Mouse (Mus musculus) heart, adult 2 months (tissue): ENCODE measurements around the gene Nkg7. TPM values are rescaled to one million over a fixed set of nuclear protein-coding genes. Genes with fewer than 3 reads are reported as not detected.
A peak's percentile ranks its signal among the peaks of the same experiment; 100 is the strongest.

Experiments
- DNase-seq, 2 experiments: peaks; one replicate each; pipeline ENCODE4 v3.0.0; 2021
- H3K27ac ChIP-seq: fragments of 200-600 bp; 2 replicates; pipeline ENCODE4 v1.8.1; 2022
- H3K27me3 ChIP-seq: fragments of 200-500 bp; 2 replicates; pipeline ENCODE4 v1.6.1; 2012; ENCODE audit warnings: mild to moderate bottlenecking, low read length, inconsistent platforms, mixed read lengths; ENCODE audit not compliant: control insufficient read depth, insufficient read depth
- H3K36me3 ChIP-seq: fragments of 200-500 bp; 2 replicates; pipeline ENCODE4 v1.6.1; 2012; ENCODE audit warnings: low read length, inconsistent platforms; ENCODE audit not compliant: control insufficient read depth, insufficient read depth
- H3K4me1 ChIP-seq: fragments of 200-500 bp; 2 replicates; pipeline ENCODE4 v1.6.1; 2011; ENCODE audit warnings: low read length; ENCODE audit not compliant: control insufficient read depth, insufficient read depth
- H3K4me3 ChIP-seq: fragments of 200-600 bp; 2 replicates; pipeline ENCODE4 v1.8.1; 2022
- H3K79me2 ChIP-seq: fragments of 200-500 bp; replicated peaks from 2 replicates; pipeline ENCODE4 v1.6.1; 2012; ENCODE audit warnings: mild to moderate bottlenecking, inconsistent platforms, low read length, moderate library complexity, mixed read lengths; ENCODE audit not compliant: control insufficient read depth, insufficient read depth
- H3K9ac ChIP-seq: fragments of 200-500 bp; 2 replicates; pipeline ENCODE4 v1.6.1; 2012; ENCODE audit warnings: low read depth, mild to moderate bottlenecking, control low read depth, inconsistent platforms, low read length, mixed read lengths
- CTCF ChIP-seq: fragments of 200-600 bp; IDR thresholded peaks from 2 replicates; pipeline ENCODE4 v1.8.1; 2022; ENCODE audit warnings: antibody characterized with exemption, mild to moderate bottlenecking, moderate library complexity
- EP300 ChIP-seq: fragments of 200-500 bp; IDR thresholded peaks from 2 replicates; pipeline ENCODE4 v1.6.1; 2011; ENCODE audit warnings: low read depth, low read length, control low read depth; ENCODE audit not compliant: insufficient read depth
- POLR2A ChIP-seq: fragments of 200-500 bp; IDR thresholded peaks from 2 replicates; pipeline ENCODE4 v1.6.1; 2011; ENCODE audit warnings: mild to moderate bottlenecking, low read depth, low read length, control low read depth; ENCODE audit not compliant: insufficient read depth
- WGBS: fragments of 180-500 bp; shearing (Covaris S2); methylation state at CpG from one replicate; pipeline ENCODE4 v1.1.7; 2018; 5-methylcytosine and 5-hydroxymethylcytosine counted together
- intact Hi-C: fragments of 180-260 bp; cut with DNase I; formaldehyde crosslinking; loops from one replicate; pipeline ENCODE4 v1.15.1; 2025
- long read RNA-seq: library from polyadenylated mRNA; stranded (forward); transcript quantifications from one replicate; pipeline ENCODE4 v2.0.0, GENCODE M21; 2021
- polyA plus RNA-seq: library from polyadenylated mRNA; depleted of rRNA; stranded (reverse); fragments of >200 nt; gene quantifications from 2 replicates; pipeline ENCODE4 v1.2.3, GENCODE M21; 2012; rRNA removed
- total RNA-seq, 2 experiments: library from RNA; stranded (reverse); gene quantifications; 2 replicates each; pipeline ENCODE4 v1.2.3; 2021

Gene Nkg7
- total RNA-seq = not detected
- 1.6 and 4.9 TPM in 2 replicates for polyA plus RNA-seq
- long read RNA-seq = 0 reads

DNA sequence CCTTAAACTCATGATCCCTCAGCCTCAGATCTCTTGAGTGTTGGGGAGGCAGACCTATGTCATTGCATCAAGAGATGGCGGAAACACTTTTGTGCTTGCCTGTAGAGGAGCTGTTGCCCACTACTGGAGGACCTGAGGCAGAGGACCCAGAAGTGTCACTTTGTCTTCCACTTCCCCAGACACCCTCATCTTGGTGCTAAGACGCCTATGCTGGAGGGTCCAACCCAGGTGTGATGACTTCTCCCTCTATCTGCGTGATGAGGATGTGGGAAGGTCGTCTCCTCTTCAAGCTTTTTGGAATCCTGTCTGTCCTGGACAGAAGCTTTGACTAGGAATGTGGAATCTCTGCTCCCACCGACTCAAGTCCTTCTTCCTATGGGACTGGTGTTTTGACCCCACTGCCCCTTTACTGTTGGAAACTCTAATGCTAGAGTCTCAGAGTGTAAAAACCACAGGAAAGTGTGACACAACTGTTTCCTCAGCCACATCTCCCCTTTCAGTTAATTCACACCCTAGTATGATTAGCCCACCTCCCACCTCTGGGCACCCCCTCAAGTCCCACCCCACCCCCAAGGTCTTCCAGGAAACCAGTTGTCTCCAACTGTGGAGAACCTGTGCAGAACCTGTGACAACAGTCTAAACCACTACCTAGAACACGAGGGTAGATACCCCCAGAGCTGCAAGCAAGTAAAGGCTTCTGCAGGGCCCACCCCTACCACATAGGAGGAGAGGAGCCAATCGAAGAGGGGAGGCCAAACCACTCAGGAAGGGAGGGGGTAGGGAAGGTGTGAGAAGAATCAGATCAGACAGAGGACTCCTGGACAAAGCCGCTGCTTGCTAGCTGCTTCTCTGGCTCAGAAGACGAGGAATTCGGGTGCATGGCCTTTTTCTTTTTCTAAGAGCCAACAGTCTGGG is at the start of gene Nkg7:
Gene Nkg7 (plus strand): TSS at position 733 of the 915 bp plus-strand sequence.
- Histone ChIP-seq H3K79me2 (no peaks in the 10 kb centered on the region), H3K9ac (no peak within 1 kb of the TSS), H3K27me3 (no peaks in the 10 kb centered on the region), H3K27ac (no peak within 1 kb of the TSS), H3K36me3 (no peaks in the 10 kb centered on the region), H3K4me1 (no peaks in the 10 kb centered on the region), H3K4me3 (no peak within 1 kb of the TSS)
- intact Hi-C loops = no loop called here
- TF ChIP-seq POLR2A (no peak), CTCF (no peak), EP300 (no peak)
- no peak for DNase-seq
- 70% methylated on average over 10 of the region's 10 CpGs for WGBS

DNA sequence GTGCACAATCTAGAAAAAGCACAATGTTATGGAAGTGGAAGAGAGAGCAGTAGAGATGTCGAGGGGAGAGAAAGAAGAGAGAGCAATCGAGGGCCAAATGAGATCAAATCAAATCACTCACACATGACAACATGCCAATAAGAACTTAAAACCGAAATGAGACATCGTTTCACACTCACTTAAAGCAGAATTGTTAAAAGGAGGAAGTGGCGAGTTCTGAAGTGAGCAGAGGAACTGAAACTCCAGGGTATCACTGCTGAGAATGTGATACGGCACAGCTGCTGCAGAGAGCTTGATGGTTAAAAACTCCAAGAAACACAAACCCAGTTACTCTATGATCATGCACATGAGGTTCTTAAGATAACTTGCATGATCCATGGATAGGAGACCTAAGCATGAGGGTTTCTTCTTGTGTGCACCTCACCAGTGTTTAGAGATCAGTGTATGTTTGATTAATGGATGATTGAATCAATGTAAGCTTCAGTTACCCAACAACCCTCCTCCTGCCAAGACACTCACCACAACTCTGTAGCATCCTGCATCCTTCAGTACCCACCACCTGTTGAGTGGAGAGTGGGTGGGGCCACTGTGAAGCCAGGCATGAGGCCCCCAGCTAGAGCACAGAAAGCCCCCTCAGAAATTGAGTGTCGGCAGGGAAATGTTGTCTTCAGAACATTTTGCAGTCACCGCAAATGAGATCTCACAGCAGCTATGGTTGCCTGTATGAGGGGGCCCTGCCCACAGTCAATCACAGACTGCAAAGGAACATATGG is 44.3 kb upstream of the Nkg7 start:
- Histone ChIP-seq H3K36me3 (no peaks in the 10 kb centered on the region), H3K27me3 (no peaks in the 10 kb centered on the region; the same call in 1 of the 2 replicates), H3K4me1 (no peaks in the 10 kb centered on the region), H3K4me3 (no peak overlapping the region), H3K79me2 (no peaks in the 10 kb centered on the region), H3K27ac (no peak overlapping the region), H3K9ac (no peak overlapping the region)
- no peak for TF ChIP-seq POLR2A
- TF ChIP-seq CTCF = no peak
- TF ChIP-seq EP300 = no peak
- DNase-seq = peak in 1 of 2 experiments; percentile 13
- WGBS = 56% methylated on average over 8 of the region's 8 CpGs
- intact Hi-C loops = no loop called here

DNA sequence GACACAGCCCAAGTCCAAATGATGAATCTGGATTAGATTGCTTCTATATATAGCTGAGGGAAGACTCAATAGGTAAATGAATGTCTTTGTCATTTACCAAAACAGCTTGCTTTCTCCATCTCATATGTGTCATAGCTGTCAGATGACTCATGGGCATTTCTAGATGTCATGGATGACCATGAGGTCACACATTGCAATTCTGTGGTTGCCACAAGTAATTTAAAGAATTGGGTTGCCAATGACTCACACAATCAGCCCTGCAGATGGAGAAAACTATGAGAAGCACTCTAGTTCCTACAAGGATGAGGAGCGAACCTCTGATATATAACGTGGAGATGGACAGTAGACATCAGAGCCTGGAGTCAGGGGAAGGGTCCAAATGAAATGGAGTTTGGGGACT is 37.4 kb upstream of the Nkg7 start:
- H3K36me3 ChIP-seq = no peaks in the 10 kb centered on the region
- no peak for DNase-seq
- H3K4me1 ChIP-seq = no peaks in the 10 kb centered on the region
- no peak overlapping the region for H3K9ac ChIP-seq
- H3K27me3 ChIP-seq = no peaks in the 10 kb centered on the region
- H3K79me2 ChIP-seq = no peaks in the 10 kb centered on the region
- intact Hi-C loops = no loop called here
- H3K4me3 ChIP-seq = no peak overlapping the region
- TF ChIP-seq POLR2A (no peak), CTCF (no peak), EP300 (no peak)
- no peak overlapping the region for H3K27ac ChIP-seq
- 70% methylated on average over 2 of the region's 2 CpGs for WGBS

DNA sequence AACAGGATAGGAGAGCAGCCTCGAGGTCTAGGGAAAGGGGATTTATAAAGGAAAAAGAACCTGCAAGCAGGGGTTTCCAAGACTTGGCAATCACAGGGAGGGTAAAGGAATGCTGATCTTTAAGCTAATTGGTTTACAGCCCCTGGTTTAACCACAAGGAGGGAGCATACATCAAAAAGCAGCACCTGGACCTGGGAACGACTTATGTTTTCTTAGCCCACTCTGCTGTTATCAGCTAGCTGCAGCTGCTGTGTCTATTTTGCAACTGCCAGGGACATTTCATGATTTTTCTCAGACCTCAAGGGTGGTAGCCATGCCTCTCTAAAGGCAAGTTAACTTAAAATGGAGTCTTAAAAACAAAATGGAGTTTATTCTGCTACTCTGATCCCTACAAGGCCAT is 34.2 kb upstream of the Nkg7 start:
- Histone ChIP-seq H3K36me3 (no peaks in the 10 kb centered on the region), H3K27me3 (no peaks in the 10 kb centered on the region), H3K4me1 (no peaks in the 10 kb centered on the region), H3K9ac (no peak overlapping the region), H3K27ac (no peak overlapping the region), H3K4me3 (no peak overlapping the region), H3K79me2 (no peaks in the 10 kb centered on the region)
- WGBS = 17% methylated on average over 2 of the region's 2 CpGs
- intact Hi-C loops = no loop called here
- no peak for TF ChIP-seq POLR2A
- no peak for TF ChIP-seq CTCF
- TF ChIP-seq EP300 = no peak
- DNase-seq = no peak

DNA sequence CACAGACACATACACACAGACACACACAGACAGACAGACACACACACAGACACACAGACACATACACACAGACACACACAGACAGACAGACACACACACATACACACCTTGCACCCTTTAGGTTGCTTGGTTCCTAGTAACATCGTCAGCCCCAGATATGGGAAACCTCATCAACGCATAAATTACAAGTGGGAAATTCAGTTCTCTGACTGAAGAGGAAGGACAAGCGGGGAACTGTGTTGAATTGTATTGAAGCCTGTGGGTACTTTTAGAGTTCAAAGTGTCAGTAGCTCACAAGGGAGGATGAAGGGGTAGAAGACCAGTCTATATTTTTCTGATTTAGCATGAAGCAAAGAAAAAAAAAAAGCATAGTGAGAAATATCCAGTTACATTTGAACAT is 29.3 kb upstream of the Nkg7 start:
- TF ChIP-seq CTCF (no peak), POLR2A (no peak), EP300 (no peak)
- 79% methylated on average over 3 of the region's 3 CpGs for WGBS
- DNase-seq = no peak
- no peaks in the 10 kb centered on the region for H3K36me3 ChIP-seq
- H3K4me1 ChIP-seq = no peaks in the 10 kb centered on the region
- H3K27ac ChIP-seq = no peak overlapping the region
- H3K9ac ChIP-seq = no peak overlapping the region
- H3K79me2 ChIP-seq = no peaks in the 10 kb centered on the region
- no peak overlapping the region for H3K4me3 ChIP-seq
- no peaks in the 10 kb centered on the region for H3K27me3 ChIP-seq
- intact Hi-C loops = no loop called here
